Mouse (Mus musculus): ENCODE measurements around the gene Fer1l4.

- TF ChIP-seq POLR2A (IDR thresholded peaks at IDR 0.05; ENCODE audit: borderline replicate concordance, extremely low read depth, low read depth, low read length) (no peak), CTCF (IDR thresholded peaks at IDR 0.05; ENCODE audit: insufficient read depth, low read length) (no peak)
Observed at GRCm38 (mm10) chr2:156025482-156025881, 27.3 kb downstream of the Fer1l4 start.
